Mouse (Mus musculus): Measurements from ENCODE around the gene Tmem38a. TPM values are rescaled to one million over a fixed set of nuclear protein-coding genes. Genes with fewer than 3 reads are reported as not detected.

The Tmem38a gene
- polyA plus RNA-seq, 1 experiment: 141 TPM

- no peak for DNase-seq (ENCODE audit: extremely low spot score in 1 of 2, low spot score in 1 of 2)
Observed at GRCm38 (mm10) chr8:72583056-72583771, 11.4 kb downstream of the Tmem38a start.

GRCm38 (mm10) chr8:72584390-72584789 is 12.5 kb downstream of the Tmem38a start:
- no peak for DNase-seq (ENCODE audit: extremely low spot score in 1 of 2, low spot score in 1 of 2)

GRCm38 (mm10) chr8:72587806-72588205 is 16.0 kb downstream of the Tmem38a start:
- DNase-seq (ENCODE audit: extremely low spot score in 1 of 2, low spot score in 1 of 2): no peak

GRCm38 (mm10) chr8:72588865-72589264 is 17.0 kb downstream of the Tmem38a start:
- peak in 1 of 2 experiments; percentile 54 for DNase-seq (ENCODE audit: extremely low spot score in 1 of 2, low spot score in 1 of 2)

GRCm38 (mm10) chr8:72589286-72589685 is 17.4 kb downstream of the Tmem38a start:
- DNase-seq (ENCODE audit: extremely low spot score in 1 of 2, low spot score in 1 of 2): peak; percentile 75 to 84

GRCm38 (mm10) chr8:72590198-72590597 is 18.3 kb downstream of the Tmem38a start:
- peak in 1 of 2 experiments; percentile 61 for DNase-seq (ENCODE audit: extremely low spot score in 1 of 2, low spot score in 1 of 2)

Other genes with a start within 250 kb of the Tmem38a start
- 76.1 and 81.8 TPM in 2 replicates for gene Eps15l1, start 150.6 kb upstream of the Tmem38a start, polyA plus RNA-seq (2012; rRNA removed)
- gene Calr3, start 128.2 kb upstream of the Tmem38a start, polyA plus RNA-seq (2012; rRNA removed): 0.58 and 0.61 TPM in 2 replicates
- gene 1700030K09Rik, start 128.2 kb upstream of the Tmem38a start, polyA plus RNA-seq (2012; rRNA removed): 9.6 and 10.0 TPM in 2 replicates
- gene Cherp, start 96.8 kb upstream of the Tmem38a start, polyA plus RNA-seq (2012; rRNA removed): 51.4 and 57.2 TPM in 2 replicates
- 31.5 and 32.4 TPM in 2 replicates for gene Slc35e1, start 79.4 kb upstream of the Tmem38a start, polyA plus RNA-seq (2012; rRNA removed)
- 7.9 and 9.0 TPM in 2 replicates for gene Med26, start 23.8 kb upstream of the Tmem38a start, polyA plus RNA-seq (2012; rRNA removed)
- 79.4 and 83.3 TPM in 2 replicates for gene Smim7, start 967 bp upstream of the Tmem38a start, polyA plus RNA-seq (2012; rRNA removed)
- 23.8 and 26.4 TPM in 2 replicates for gene Nwd1, start 74.7 kb downstream of the Tmem38a start, polyA plus RNA-seq (2012; rRNA removed)
- gene Sin3b, start 151.2 kb downstream of the Tmem38a start, polyA plus RNA-seq (2012; rRNA removed): 134 and 150 TPM in 2 replicates
- 0.42 and 0.65 TPM in 2 replicates for gene F2rl3, start 189.8 kb downstream of the Tmem38a start, polyA plus RNA-seq (2012; rRNA removed)

Measured in frontal cortex, adult 2 months (tissue).